Mouse (Mus musculus) mouse trophoblast stem cell (cell line): ENCODE results near the gene Fnbp4.

Experiments used
- in situ Hi-C, 2 experiments: fragments of 300-500 bp; cut with MseI, MboI; formaldehyde crosslinking; loops; 2 replicates in 1 of 2; 3 replicates in 1 of 2; pipeline ENCODE4 v1.15.1; 2025

The Fnbp4 gene

DNA sequence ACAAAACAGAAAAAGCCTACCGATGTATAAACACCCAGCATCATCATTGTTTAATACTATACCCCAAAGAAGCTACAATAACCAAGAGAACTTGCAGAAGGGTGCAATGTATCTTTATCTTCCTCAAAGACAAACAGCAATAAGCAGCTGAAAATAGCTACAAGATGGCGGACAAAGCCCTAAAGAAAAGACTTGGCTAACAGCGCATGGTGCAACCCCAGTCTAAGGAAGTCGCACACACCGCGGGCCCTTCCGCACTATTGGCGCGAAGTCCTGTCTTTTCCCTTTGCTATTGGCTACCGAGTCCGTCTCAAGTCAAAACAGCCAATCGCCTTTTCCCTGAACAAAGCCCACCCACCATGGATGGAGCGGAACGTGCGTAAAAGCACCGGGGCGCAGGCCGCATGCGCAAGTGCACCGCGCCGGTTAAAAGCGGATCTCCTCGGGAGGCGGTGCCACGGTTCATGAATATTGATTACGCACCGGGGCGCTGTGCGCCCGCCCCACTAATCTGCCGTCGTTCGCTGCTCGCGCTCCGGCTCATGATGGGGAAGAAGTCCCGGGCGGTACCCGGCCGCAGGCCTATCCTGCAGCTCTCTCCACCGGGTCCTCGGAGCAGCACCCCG, at the start of gene Fnbp4:
TSS of gene Fnbp4 (plus strand) at position 318 of the 626 bp plus-strand sequence.
- in situ Hi-C loops: no loop called here

DNA sequence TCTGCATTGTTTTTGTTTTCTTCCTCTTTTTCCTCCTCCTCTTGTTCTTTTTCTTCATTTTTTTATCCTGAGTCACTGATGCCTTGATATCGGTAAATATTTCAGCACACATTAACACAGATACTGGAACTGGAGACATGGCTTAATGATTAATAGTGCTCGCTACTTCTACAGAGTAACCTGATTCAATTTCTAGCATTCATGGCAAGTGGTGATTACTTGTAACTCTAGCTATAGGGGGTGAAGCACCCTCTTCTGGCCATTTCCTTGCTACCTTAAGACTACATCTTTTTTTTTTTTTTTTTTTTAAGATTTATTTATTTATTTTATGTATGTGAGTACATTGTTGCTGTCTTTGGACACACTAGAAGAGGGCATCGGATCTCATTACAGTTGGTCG, 44.2 kb upstream of the Fnbp4 start:
- in situ Hi-C loops: no loop called here

DNA sequence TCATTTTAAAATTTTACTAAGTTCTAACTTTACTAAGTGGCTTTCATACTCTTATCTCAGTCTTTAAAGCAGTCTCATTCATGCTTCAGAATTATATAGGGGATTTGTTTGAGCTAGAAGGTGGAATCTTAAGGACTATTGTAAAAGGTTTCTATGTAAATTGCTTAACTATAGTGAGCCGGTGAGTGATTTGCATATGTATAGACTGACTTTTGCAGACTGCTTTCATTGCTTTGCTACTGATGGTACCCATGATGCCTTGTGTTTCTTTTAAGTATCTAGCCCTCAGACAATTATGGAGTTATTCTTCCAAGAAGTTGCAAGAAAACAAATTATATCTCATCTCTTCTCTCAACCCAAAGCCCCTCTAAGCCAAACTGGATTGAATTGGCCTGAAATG, 36.6 kb upstream of the Fnbp4 start:
- in situ Hi-C loops: no loop called here

DNA sequence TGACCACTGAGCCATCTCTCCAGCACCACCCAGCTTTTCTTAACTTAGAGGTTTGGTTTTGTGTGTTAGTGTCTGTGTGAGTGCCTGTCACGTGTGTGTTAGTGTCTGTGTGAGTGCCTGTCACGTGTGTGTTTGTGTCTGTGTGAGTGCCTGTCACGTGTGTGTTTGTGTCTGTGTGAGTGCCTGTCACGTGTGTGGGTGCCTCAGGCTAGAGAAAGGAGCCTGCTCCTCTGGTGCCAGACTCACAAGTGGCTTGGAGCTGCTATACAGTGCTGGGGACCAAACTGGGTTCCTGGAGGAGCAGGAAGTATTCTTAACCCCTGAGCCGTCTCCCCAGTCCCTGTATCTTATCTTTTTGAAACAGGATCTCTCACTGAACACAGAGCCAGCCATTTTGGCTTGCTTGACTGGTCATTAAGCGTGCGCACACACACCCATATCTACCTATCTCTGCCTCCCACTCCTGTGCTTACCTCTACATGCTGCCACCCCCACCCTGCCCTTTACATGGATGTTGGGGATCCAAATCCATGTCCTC, 29.5 kb upstream of the Fnbp4 start:
- in situ Hi-C loops: no loop called here

DNA sequence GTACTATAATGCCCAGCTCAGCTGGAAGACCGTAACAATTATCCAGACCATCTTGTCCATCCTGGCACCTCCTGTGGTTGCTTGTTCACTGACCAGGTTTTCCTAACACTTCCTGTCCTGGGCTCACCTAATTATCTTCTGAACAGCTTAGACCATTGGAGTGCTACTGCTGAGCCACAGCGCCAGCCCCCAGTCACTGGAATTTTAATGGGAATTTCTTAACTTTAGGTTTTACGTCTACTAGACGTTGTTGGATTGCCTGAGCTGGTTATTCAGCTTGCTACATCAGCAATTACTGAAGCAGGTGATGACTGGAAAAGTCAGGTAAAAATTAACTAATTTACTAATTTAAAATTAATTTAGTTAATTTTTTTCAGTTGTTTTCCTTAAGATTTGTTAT, 27.8 kb upstream of the Fnbp4 start:
- in situ Hi-C loops: no loop called here

DNA sequence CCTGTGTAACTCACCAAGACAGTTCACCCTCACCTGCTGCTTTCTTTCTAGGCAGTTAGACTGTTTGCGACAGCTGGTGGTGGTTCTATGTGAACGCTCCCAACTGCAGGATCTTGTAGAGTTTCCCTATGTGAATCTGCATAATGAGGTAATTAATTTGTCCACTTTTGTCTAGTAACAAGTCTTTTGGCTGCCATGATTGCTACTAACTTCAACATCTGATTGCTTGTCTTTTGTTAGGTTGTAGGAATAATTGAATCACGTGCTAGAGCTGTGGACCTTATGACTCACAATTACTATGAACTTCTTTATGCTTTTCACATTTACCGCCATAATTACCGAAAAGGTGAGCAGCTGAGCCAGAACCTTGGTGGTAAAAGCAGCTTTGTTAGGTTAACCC, 27.2 kb upstream of the Fnbp4 start:
- in situ Hi-C loops: no loop called here

DNA sequence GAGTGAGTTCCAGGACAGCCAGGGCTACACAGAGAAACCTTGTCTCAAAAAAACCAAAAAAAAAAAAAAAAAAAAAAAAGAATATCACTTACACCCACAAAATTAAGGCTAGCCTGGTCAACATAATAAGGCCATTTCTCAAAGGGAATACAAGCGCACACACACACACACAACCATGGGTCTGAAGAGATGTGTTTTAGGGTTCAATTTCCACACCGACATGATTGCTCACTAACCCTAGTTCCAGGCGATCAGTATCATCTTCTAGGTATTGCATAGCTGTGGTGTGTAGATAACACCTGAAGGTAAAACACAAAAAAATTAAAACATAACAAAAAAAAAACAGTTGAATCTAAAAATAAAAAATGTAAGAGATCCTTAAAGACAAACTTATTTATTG, 18.4 kb upstream of the Fnbp4 start:
- in situ Hi-C loops: no loop called here

DNA sequence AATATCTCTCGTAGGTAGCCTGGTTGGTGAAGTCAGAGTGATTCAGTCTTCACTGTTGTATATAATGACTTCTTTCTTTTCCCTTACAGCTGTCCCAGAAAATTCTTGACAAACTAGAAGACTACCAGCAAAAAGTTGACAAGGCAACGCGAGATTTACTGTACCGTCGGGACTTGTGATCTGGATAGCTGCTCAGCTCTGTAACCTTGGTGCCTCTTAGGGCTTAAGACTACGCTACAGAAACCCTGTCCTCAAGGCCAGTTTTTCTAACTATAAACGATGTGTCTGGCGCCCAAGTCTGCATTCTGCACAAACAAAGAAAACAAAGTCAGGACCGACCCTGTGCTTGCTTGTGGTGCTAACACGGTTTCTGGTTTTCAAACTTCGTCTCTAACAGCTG, 9.8 kb upstream of the Fnbp4 start:
- in situ Hi-C loops: no loop called here

DNA sequence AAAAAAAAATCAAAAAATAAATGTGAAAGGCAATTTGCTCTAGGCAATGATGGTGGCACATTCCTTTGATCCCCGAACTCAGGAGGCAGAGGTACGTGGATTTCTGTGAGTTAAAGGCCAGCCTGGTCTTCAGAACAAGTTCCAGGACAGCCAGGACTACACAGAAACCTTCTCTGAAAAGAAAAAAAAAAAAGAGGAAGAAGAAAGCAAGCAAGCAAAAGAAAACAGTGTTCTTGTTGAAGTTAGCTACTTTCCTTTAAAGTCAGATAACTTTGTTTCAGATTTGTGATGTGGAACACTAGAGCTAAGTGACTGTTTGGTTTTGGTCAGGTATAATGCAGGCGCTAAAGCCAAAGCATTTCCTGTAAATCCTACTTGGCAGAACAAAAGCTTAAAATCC, 6.4 kb upstream of the Fnbp4 start:
- in situ Hi-C loops: no loop called here

DNA sequence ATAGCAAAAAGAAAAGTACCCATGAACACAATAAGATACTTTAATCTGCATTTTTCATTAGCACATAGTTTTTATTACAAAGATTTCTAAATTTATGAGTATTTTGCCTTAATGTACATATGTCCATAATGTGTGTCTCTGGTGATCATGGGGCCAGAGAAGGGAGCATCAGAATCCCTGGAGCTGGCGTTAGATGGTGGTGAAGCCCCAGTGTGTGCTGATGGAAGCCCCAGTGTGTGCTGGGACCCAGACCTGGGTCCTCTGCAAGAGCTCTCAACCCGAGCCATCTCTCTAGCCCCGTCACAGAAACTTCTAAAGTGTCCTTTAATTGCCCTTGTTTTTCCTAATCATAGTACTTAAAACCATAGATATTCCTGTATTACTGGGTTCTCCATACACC, 5.8 kb upstream of the Fnbp4 start:
- in situ Hi-C loops: no loop called here

DNA sequence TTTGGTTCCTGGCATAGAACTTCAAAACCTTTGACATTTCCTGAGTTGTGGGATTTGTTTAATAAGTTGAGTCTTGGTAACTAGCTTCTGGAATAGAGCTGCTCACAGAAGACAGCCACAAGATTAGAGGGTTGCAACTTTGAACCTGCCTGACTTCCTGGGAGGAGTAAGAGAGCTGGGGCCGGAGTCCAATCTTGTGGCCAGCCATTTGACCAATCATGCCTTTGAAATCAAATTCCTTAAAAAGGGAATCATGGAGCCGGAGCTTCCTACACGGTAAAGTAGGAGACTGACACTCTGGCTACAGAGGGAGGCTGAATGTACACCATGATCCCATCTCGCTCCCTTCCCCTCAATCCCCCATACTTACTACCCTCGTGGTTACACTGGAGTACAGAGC, 5.2 kb upstream of the Fnbp4 start:
- in situ Hi-C loops: no loop called here

DNA sequence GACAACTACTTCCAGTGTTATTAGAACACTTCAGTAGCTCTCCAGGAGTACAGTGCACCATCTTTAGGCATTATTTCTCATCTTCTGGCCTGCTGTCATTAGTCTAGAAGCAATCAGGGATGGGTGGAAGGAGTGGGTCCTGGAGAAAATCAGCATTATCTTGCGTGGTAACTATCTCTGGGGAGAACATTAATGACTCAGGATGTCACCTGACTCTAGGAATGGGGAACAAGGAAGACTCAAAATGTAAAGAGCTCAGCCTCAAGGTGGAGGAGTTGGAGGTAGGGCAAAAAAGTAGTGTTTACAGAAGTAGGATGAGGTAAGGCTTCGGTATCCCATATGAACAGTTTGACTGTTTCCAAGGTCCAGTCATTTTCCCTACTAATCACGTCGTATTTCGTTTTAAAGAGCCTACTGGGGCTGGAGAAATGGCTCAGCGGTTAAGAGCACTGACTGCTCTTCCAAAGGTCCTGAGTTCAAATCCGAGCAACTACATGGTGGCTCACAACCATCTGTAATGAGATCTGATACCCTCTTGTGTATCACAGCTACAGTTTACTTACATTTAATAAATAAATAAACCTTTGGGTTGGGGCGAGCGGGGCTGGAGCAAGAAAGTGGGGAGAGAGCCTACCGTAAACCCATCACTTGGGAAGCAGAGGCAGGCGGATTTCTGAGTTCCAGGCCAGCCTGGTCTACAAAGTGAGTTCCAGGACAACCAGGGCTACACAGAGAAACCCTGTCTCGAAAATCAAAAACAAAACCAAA, 701 bp upstream of the Fnbp4 start:
- in situ Hi-C loops: no loop called here

DNA sequence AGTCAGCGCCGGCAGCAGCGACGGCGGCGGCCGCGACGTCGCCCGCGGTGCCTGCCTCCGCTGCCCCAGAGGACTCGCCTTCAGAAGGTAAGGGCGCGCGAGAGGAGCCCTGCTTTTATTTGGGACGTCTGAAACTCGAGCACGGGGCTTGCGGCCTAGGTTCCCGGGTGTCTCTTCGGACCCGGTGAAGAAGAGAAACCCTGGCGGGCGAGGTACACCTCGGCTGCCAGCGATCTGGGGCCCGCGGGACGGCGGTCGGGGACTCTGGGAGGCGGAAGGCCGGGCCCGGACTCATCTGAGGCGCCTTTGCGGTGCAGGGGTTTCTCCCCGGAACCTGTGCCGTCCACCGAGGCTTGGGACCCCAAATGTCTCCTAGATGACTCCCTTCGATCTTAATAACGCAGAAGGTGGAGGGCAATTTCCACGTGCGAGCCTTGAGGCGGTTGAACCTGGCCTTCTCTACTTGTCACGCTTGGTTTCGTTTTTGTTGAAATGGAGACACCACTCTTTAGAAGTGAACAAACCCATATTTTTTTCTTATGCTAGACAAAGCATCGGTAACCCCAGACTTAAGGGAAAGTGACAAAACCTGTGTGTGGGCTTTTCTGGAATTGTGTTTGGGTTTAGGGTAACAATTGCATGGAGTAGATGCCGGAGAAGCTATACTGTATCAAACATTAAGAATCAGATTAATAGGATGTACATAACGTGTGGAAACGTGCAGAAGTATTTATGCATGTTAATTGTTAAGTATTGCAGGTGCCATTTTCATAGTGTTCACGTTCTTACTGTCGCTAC, 769 bp downstream of the Fnbp4 start:
- in situ Hi-C loops: no loop called here

DNA sequence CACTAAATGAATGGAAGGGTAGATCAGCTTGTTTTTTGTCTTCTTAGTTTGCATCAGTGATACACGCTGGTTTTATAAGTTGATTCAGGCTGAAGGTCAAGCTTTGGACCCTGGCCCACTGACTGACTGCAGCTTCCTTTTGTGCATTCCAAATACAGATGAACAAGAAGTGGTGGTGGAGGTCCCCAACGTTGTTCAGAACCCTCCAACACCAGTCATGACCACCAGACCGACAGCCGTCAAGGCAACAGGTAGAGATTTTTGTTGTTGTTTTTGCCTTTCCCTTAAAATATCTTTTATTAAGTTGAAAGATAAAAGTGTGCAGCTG, 1.3 kb downstream of the Fnbp4 start:
- in situ Hi-C loops: no loop called here

DNA sequence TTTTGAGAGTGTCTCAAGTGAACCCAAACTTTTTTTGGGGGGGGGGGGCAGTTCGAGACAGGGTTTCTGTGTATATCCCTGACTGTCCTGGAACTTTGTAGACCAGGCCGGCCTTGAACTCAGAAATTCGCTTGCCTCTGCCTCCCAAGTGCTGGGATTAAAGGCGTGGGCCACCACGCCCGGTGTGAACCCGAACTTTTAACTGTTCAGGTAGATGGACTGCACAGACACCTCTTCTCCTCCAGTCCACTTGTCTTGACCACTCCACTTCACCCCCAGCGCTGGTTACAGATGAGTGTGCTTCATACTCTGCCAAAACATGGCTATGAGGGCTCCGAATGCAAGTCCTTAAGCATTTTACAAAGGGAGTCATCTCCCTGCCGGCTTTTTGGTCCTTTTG, 2.0 kb downstream of the Fnbp4 start:
- in situ Hi-C loops: no loop called here

DNA sequence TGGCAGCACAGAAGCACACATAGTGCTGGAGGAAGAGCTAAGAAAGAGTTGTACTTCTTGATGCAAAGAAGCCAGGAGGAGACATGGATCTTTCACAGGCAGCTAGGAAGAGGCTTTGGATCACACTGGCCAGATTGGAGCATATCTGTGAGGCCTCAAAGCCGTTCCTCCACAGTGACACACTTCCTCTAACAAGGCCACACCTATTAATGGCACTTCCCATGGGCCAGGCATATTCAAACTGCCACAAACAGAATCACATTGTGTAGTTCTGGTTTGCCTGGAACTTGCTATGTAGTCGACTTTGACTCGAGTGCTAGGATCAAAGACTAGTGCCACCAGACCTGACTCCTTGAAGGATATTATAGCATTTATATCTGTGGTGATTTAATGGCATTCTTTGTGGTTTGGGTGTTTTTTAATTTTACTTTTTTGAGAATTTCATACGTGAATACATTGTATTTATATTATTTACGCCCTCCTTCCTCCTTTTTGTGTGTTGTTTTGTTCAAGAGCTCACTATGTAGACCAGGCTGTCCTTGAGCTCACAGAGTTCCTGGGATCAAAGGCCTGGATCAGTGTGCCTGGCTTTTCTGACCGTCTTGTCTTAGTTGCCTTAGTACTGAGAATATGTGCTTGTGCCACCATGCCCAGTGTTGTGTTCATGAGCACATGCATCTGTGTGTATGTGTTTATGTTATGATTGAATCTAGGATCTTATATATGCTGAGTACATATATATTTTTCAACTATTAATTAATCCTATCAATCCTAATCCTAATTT, 4.7 kb downstream of the Fnbp4 start:
- in situ Hi-C loops: no loop called here

DNA sequence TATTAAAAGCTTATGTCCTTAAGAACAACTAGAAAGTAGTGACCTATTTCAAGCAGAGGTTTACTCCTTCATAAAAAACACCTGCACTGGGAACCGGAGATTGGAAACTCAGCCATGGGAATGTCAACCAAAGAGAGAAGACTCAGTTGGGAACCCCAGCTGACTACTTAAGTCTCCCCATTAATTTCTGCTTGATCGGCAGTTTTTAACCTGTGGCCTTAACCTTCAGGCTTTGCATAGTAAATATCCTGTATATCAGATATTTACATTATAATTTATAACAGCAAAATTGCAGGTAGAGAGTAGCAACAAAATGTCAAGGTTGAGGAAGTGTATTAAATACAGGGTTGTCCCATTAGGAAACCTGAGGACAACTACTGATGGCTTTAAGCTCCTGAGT, 8.4 kb downstream of the Fnbp4 start:
- in situ Hi-C loops: no loop called here

DNA sequence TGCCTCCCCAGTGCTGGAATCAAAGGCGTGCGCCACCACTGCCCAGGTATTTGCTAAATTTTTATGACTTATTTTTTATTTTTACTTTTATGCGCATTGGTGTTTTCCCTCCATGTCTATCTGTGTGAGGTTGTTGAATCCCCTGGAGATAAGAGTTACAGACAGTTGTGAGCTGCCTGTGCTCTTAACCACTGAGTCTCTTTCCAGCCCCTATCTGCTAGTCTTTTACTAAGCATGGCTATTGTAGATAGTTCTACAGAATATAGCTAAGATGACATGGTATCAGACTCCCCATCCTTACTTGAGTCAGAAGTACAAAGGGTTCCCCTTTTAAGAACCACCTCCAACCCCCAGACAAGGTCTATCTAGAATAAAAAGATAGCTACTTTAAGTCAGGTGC, 9.0 kb downstream of the Fnbp4 start:
- in situ Hi-C loops: no loop called here

DNA sequence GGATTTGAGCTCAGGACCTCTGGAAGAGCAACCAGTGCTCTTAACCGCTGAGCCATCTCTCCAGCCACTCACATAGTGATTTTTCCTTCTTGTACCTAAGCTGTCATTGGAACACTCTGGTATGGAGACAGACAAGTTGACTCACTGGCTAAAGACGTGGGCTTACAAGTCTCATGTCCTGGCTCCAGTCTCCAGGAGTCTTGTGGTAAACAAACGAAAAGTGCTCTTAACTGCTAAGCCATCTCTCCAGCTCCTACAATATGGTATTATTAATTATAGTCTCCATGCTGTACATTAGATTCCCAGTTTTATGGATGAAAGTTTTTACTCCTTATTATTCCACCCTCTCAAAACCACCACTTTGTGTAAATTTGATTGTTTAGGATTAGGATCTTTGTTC, 20.0 kb downstream of the Fnbp4 start:
- in situ Hi-C loops: no loop called here

DNA sequence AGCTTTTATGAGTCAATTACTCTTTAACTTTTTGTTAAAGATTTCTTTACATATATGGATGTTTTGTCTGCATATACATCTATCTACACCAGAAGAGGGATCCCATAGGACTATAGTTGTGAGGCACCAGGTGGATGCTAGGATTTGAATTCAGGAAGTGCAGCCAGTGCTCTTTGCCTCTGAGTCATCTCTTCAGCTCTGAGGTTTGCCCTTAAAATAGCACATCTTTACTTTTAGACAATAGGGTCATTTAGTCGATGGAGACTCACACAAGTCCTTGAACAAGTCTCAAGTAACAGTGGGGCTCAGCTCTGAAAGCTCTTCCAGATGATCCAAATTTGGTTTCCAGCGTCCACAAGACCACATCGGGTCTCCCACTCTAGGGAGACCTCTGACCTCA, 36.2 kb downstream of the Fnbp4 start:
- in situ Hi-C loops: no loop called here

DNA sequence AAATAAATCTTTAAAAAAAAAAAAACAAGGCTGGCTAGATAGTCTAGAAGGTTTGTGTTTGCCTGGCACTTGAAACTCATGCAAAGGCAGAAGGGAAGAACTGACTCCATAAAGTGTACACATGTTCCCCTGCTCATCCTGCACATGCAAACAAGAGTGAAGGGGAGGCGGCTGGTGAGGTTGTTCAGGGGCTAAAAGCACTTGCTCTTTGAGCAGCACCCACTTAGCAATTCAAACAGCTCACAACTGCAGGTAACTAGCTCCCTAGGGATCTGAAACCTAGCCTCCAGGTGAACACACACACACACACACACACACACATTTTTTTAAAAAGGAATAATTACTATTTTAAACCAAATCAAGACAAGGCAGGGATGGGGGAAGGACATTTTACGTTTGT, 36.8 kb downstream of the Fnbp4 start:
- in situ Hi-C loops: no loop called here

DNA sequence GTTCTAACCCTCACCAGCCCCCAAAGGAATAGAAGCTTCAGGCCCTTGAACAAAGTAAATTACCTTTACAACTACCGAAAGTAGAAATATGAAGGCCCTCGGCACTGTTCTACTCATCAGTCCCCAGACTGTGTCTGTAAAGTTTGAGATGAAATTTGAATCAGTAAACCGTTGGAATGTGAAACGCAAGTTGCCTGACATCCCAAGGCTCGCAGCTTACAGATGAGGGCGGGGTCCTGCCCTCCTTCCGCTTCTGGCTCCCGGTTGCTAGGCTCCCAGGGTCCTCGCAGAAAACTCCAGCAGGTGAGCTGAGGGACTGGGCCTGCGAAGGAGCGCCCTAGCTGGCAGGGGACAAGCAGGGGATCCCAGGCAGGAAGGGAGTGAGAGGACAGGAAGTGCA, 37.3 kb downstream of the Fnbp4 start, which contains the start of gene Agbl2:
TSS of gene Agbl2 (plus strand) at position 270 of the 400 bp plus-strand sequence.
- in situ Hi-C loops: no loop called here
